In the genomic region with DNA sequence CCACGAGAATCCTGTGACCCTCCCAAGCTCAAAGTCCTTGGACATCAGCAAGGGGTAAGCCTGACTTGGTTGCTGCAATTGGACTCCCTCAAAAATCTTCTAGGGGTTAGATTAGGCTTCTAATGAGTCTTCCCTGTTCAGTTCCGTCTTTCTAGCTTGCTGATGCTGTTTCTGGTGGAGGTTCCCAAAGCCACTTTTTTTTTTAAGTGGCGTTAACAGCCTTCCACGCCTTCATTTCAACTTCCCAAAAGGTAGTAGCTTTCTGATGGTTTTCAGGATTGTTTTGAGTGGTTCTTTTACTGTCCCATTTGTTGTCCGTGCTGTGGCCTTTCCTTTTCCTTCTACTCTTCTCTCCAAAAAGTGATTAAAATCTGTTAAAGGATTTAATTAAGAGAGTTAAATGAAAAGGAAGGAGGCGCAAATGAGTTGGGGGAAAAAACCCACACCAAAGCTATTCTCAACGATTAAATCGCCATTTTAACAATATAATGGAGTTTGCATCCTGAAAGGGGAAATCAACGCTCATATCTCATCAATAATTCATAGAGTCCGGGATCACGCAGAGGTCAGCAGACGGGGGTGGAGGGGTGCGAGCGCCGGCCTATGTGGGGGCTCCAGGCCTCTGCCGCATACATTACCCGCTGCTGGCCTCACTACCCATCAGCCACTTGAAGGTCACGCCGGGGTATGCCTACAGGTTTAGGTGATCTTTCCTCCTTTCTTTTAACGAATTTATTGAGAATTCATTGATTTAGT, we compare ENCODE assay signal across 15 mouse cellular contexts. TPM values are rescaled to one million over a fixed set of nuclear protein-coding genes. Genes with fewer than 3 reads are reported as not detected.
DNase-seq lines count a peak whose midpoint lies in the region; ATAC-seq and TF ChIP-seq lines count a peak whose summit lies in the region.
"Had no signal": no experiment of that assay in that cellular context is flagged by ENCODE, and none has a peak within 500 bp of the region (broad histone marks: within the 10 kb centered on the region; RNA-seq: fewer than 3 reads in every experiment).

No protein-coding gene starts in this region.

- 17% methylated on average over 20 of the region's 20 CpGs for WGBS in liver, adult 2 months
- WGBS in hindbrain, embryonic 13.5 days: 3% methylated on average over 20 of the region's 20 CpGs
- WGBS in kidney, embryonic 15.5 days: 12% methylated on average over 20 of the region's 20 CpGs
- WGBS in neural tube, embryonic 15.5 days: 5% methylated on average over 20 of the region's 20 CpGs

- no peak for TF ChIP-seq POLR2A in liver, adult 2 months (IDR thresholded peaks at IDR 0.05; ENCODE audit: extremely low read depth, insufficient read depth, low read length)

- no peaks in the 10 kb centered on the region for H3K36me3 ChIP-seq in liver, adult 2 months (ENCODE audit: control insufficient read depth, insufficient read depth, low read length)
- H3K36me3 ChIP-seq in hindbrain, embryonic 13.5 days: no peaks in the 10 kb centered on the region
- 0 out of 2 replicates have a peak, but pooled peaks cover 4% of the 10 kb centered on the region for H3K36me3 ChIP-seq in kidney, embryonic 15.5 days
- no peaks in the 10 kb centered on the region for H3K36me3 ChIP-seq in neural tube, embryonic 15.5 days
- H3K36me3 ChIP-seq: forebrain, embryonic 10.5 days; liver, embryonic 13.5 days; midbrain, embryonic 13.5 days had no signal

- 0 out of 2 replicates have a peak, but pooled peaks cover 5% of the 10 kb centered on the region for H3K4me1 ChIP-seq in liver, adult 2 months (ENCODE audit: control insufficient read depth, insufficient read depth, low read length)
- H3K4me1 ChIP-seq in hindbrain, embryonic 13.5 days (replicated peaks): peaks cover 26% of the 10 kb centered on the region
- H3K4me1 ChIP-seq in kidney, embryonic 15.5 days: peaks cover 91% of the 10 kb centered on the region
- H3K4me1 ChIP-seq in neural tube, embryonic 15.5 days: peaks cover 100% of the 10 kb centered on the region
- H3K4me1 ChIP-seq: midbrain, embryonic 13.5 days had no signal

- ATAC-seq in hindbrain, embryonic 13.5 days (ENCODE audit: low FRiP score): no peak
- no peak for ATAC-seq in kidney, embryonic 15.5 days (replicated peaks; ENCODE audit: low FRiP score)
- ATAC-seq in neural tube, embryonic 15.5 days (ENCODE audit: low FRiP score): no peak
- no peak for ATAC-seq in erythroblast, adult 5-6 weeks (replicated peaks; ENCODE audit: low FRiP score, poor library complexity, severe bottlenecking)
- ATAC-seq: midbrain, embryonic 13.5 days had no signal

- peak overlapping the region; percentile 83 for H3K4me2 ChIP-seq in hindbrain, embryonic 13.5 days
- H3K4me2 ChIP-seq in kidney, embryonic 15.5 days: peak overlapping the region; percentile 90
- peak overlapping the region; percentile 87 for H3K4me2 ChIP-seq in neural tube, embryonic 15.5 days
- H3K4me2 ChIP-seq: midbrain, embryonic 13.5 days had no signal

- TF ChIP-seq CTCF in liver, adult 2 months (IDR thresholded peaks at IDR 0.05; ENCODE audit: low read depth, low read length): no peak

- H3K27ac ChIP-seq in liver, adult 2 months (replicated peaks; ENCODE audit: insufficient read depth, low read depth, low read length): peak overlapping the region; percentile 53
- H3K27ac ChIP-seq in hindbrain, embryonic 13.5 days: peak overlapping the region; percentile 100
- peak overlapping the region; percentile 100 for H3K27ac ChIP-seq in kidney, embryonic 15.5 days
- peak overlapping the region; percentile 99 for H3K27ac ChIP-seq in neural tube, embryonic 15.5 days (replicated peaks)
- H3K27ac ChIP-seq: forebrain, embryonic 10.5 days; liver, embryonic 13.5 days; midbrain, embryonic 13.5 days had no signal

- H3K4me3 ChIP-seq in liver, adult 2 months (ENCODE audit: insufficient read depth, low read depth, low read length): no peak overlapping the region
- H3K4me3 ChIP-seq in hindbrain, embryonic 13.5 days: peak overlapping the region; percentile 57
- peak overlapping the region; percentile 80 for H3K4me3 ChIP-seq in kidney, embryonic 15.5 days (replicated peaks)
- peak overlapping the region; percentile 60 for H3K4me3 ChIP-seq in neural tube, embryonic 15.5 days (replicated peaks)
- H3K4me3 ChIP-seq: midbrain, embryonic 13.5 days had no signal

- no peak overlapping the region for H3K9ac ChIP-seq in liver, adult 2 months (ENCODE audit: low read depth, low read length)
- H3K9ac ChIP-seq in hindbrain, embryonic 13.5 days: peak overlapping the region; percentile 99
- H3K9ac ChIP-seq in kidney, embryonic 15.5 days: peak overlapping the region; percentile 72
- H3K9ac ChIP-seq in neural tube, embryonic 15.5 days (replicated peaks): peak overlapping the region; percentile 83
- H3K9ac ChIP-seq: liver, embryonic 13.5 days; midbrain, embryonic 13.5 days had no signal

- H3K9me3 ChIP-seq in hindbrain, embryonic 13.5 days: no peaks in the 10 kb centered on the region
- H3K9me3 ChIP-seq in kidney, embryonic 15.5 days (replicated peaks): no peaks in the 10 kb centered on the region
- no peaks in the 10 kb centered on the region for H3K9me3 ChIP-seq in neural tube, embryonic 15.5 days (replicated peaks)
- H3K9me3 ChIP-seq: forebrain, embryonic 10.5 days; liver, embryonic 13.5 days; midbrain, embryonic 13.5 days had no signal

- intact Hi-C loops in gastrocnemius, postnatal 36 days (cut with DNase I): no loop called here

- no peaks in the 10 kb centered on the region for H3K27me3 ChIP-seq in liver, adult 2 months (ENCODE audit: control insufficient read depth, insufficient read depth, low read length)
- H3K27me3 ChIP-seq in hindbrain, embryonic 13.5 days: peaks cover 99% of the 10 kb centered on the region
- H3K27me3 ChIP-seq in kidney, embryonic 15.5 days: no peaks in the 10 kb centered on the region
- no peaks in the 10 kb centered on the region for H3K27me3 ChIP-seq in neural tube, embryonic 15.5 days (replicated peaks)

- no peaks in the 10 kb centered on the region for H3K79me2 ChIP-seq in liver, adult 2 months (ENCODE audit: control insufficient read depth, insufficient read depth, low read length)

- no peak for DNase-seq in liver, adult 2 months (ENCODE audit: extremely low read depth, low read depth, low spot score)
- no peak for DNase-seq in liver
- DNase-seq in retina, embryonic 14.5 days (ENCODE audit: low spot score): no peak
- no peak for DNase-seq in gastrocnemius, postnatal 36 days
- DNase-seq: layer of hippocampus, postnatal 36 days; liver, embryonic 13.5 days; retina, postnatal 1 day had no signal

RNA-seq across cellular contexts. Expression of a gene that starts 7.2 kb away (rescaled TPM):
- 0.09 and 0.20 TPM in 2 replicates for total RNA-seq in liver, adult 2 months (2014; rRNA removed)
- polyA plus RNA-seq in liver, adult 2 months (2012; rRNA removed): 0.35 and 0.40 TPM in 2 replicates
- 196 and 216 TPM in 2 replicates for polyA plus RNA-seq in hindbrain, embryonic 13.5 days (2015; fragmentation: Nextera tagmentation; extraction: Ambion mirVana)
- 18.8 and 20.2 TPM in 2 replicates for polyA plus RNA-seq in kidney, embryonic 15.5 days (2015; fragmentation: Nextera tagmentation; extraction: Ambion mirVana)
- polyA plus RNA-seq in neural tube, embryonic 15.5 days (2015; fragmentation: Nextera tagmentation; extraction: Ambion mirVana): 39.5 and 106 TPM in 2 replicates
- not detected in 2 replicates for total RNA-seq in erythroblast, adult 5-6 weeks (2015; ENCODE audit: low replicate concordance)
- total RNA-seq in erythroblast, adult 5-6 weeks (2017; ENCODE audit: low replicate concordance): not detected in 2 replicates
- total RNA-seq in gastrocnemius, postnatal 36 days (2021): under 1 TPM; 0.52 to 0.61 TPM
- total RNA-seq: common myeloid progenitor, adult 5-6 weeks; layer of hippocampus, postnatal 36 days had no signal
- polyA plus RNA-seq: CD4-positive, CD25-positive, alpha-beta regulatory T cell, adult 4 months; forebrain, embryonic 10.5 days had no signal

RNA-seq across cellular contexts. Expression of a gene that starts 7.7 kb away (rescaled TPM):
- total RNA-seq in liver, adult 2 months (2014; rRNA removed): 0.37 and 0.67 TPM in 2 replicates
- polyA plus RNA-seq in liver, adult 2 months (2012; rRNA removed): 0.55 and 0.91 TPM in 2 replicates
- polyA plus RNA-seq in hindbrain, embryonic 13.5 days (2015; fragmentation: Nextera tagmentation; extraction: Ambion mirVana): 9.5 and 11.3 TPM in 2 replicates
- 6.4 and 7.1 TPM in 2 replicates for polyA plus RNA-seq in kidney, embryonic 15.5 days (2015; fragmentation: Nextera tagmentation; extraction: Ambion mirVana)
- 3.7 and 5.0 TPM in 2 replicates for polyA plus RNA-seq in neural tube, embryonic 15.5 days (2015; fragmentation: Nextera tagmentation; extraction: Ambion mirVana)
- 0.63 TPM in 1 of 2 replicates, not detected in the other for total RNA-seq in erythroblast, adult 5-6 weeks (2015; ENCODE audit: low replicate concordance)
- 0.56 and 0.77 TPM in 2 replicates for total RNA-seq in erythroblast, adult 5-6 weeks (2017; ENCODE audit: low replicate concordance)
- under 1 TPM; 0.23 to 0.54 TPM for total RNA-seq in gastrocnemius, postnatal 36 days (2021)
- total RNA-seq: layer of hippocampus, postnatal 36 days had no signal
- polyA plus RNA-seq: forebrain, embryonic 10.5 days; midbrain, embryonic 13.5 days had no signal

RNA-seq across cellular contexts. Expression of a gene that starts 12.8 kb away (rescaled TPM):
- total RNA-seq in liver, adult 2 months (2014; rRNA removed): 0.18 and 0.47 TPM in 2 replicates
- 0.47 and 0.48 TPM in 2 replicates for polyA plus RNA-seq in liver, adult 2 months (2012; rRNA removed)
- polyA plus RNA-seq in hindbrain, embryonic 13.5 days (2015; fragmentation: Nextera tagmentation; extraction: Ambion mirVana): 11.9 and 14.5 TPM in 2 replicates
- 4.4 and 4.5 TPM in 2 replicates for polyA plus RNA-seq in kidney, embryonic 15.5 days (2015; fragmentation: Nextera tagmentation; extraction: Ambion mirVana)
- polyA plus RNA-seq in neural tube, embryonic 15.5 days (2015; fragmentation: Nextera tagmentation; extraction: Ambion mirVana): 8.0 and 12.6 TPM in 2 replicates
- total RNA-seq in erythroblast, adult 5-6 weeks (2015; ENCODE audit: low replicate concordance): not detected in 2 replicates
- total RNA-seq in erythroblast, adult 5-6 weeks (2017; ENCODE audit: low replicate concordance): not detected in 2 replicates
- total RNA-seq in gastrocnemius, postnatal 36 days (2021): under 1 TPM; 0.38 to 0.54 TPM
- total RNA-seq: layer of hippocampus, postnatal 36 days had no signal
- polyA plus RNA-seq: forebrain, embryonic 10.5 days had no signal

RNA-seq across cellular contexts. Expression of a gene that starts 18.1 kb away (rescaled TPM):
- 0.07 TPM in 1 of 2 replicates, not detected in the other for total RNA-seq in liver, adult 2 months (2014; rRNA removed)
- 0.15 and 0.30 TPM in 2 replicates for polyA plus RNA-seq in liver, adult 2 months (2012; rRNA removed)
- polyA plus RNA-seq in hindbrain, embryonic 13.5 days (2015; fragmentation: Nextera tagmentation; extraction: Ambion mirVana): 81.9 and 132 TPM in 2 replicates
- 47.1 and 49.1 TPM in 2 replicates for polyA plus RNA-seq in kidney, embryonic 15.5 days (2015; fragmentation: Nextera tagmentation; extraction: Ambion mirVana)
- 109 and 135 TPM in 2 replicates for polyA plus RNA-seq in neural tube, embryonic 15.5 days (2015; fragmentation: Nextera tagmentation; extraction: Ambion mirVana)
- total RNA-seq in erythroblast, adult 5-6 weeks (2015; ENCODE audit: low replicate concordance): not detected in 2 replicates
- total RNA-seq in erythroblast, adult 5-6 weeks (2017; ENCODE audit: low replicate concordance): not detected in 2 replicates
- under 1 TPM; 0.38 to 0.54 TPM for total RNA-seq in gastrocnemius, postnatal 36 days (2021)
- total RNA-seq: common myeloid progenitor, adult 5-6 weeks; layer of hippocampus, postnatal 36 days had no signal
- polyA plus RNA-seq: CD4-positive, CD25-positive, alpha-beta regulatory T cell, adult 4 months; forebrain, embryonic 10.5 days; midbrain, embryonic 13.5 days had no signal

RNA-seq across cellular contexts. Expression of a gene that starts 23.9 kb away (rescaled TPM):
- 0.09 and 0.54 TPM in 2 replicates for total RNA-seq in liver, adult 2 months (2014; rRNA removed)
- polyA plus RNA-seq in liver, adult 2 months (2012; rRNA removed): 0.06 and 0.17 TPM in 2 replicates
- 21.5 and 33.2 TPM in 2 replicates for polyA plus RNA-seq in hindbrain, embryonic 13.5 days (2015; fragmentation: Nextera tagmentation; extraction: Ambion mirVana)
- polyA plus RNA-seq in kidney, embryonic 15.5 days (2015; fragmentation: Nextera tagmentation; extraction: Ambion mirVana): 58.5 and 62.7 TPM in 2 replicates
- polyA plus RNA-seq in neural tube, embryonic 15.5 days (2015; fragmentation: Nextera tagmentation; extraction: Ambion mirVana): 101 and 115 TPM in 2 replicates
- not detected in 2 replicates for total RNA-seq in erythroblast, adult 5-6 weeks (2015; ENCODE audit: low replicate concordance)
- total RNA-seq in erythroblast, adult 5-6 weeks (2017; ENCODE audit: low replicate concordance): not detected in 2 replicates
- total RNA-seq in gastrocnemius, postnatal 36 days (2021): under 1 TPM; 0.39 to 0.41 TPM
- total RNA-seq: common myeloid progenitor, adult 5-6 weeks; layer of hippocampus, postnatal 36 days had no signal
- polyA plus RNA-seq: CD4-positive, CD25-positive, alpha-beta regulatory T cell, adult 4 months; forebrain, embryonic 10.5 days; midbrain, embryonic 13.5 days had no signal

Comparison
In these comparisons a context has a peak if more than half of its experiments do, and no peak if none do; other contexts are left out.
1. RNA of a gene that starts 7.2 kb away (polyA plus RNA-seq): 196 to 216 TPM in hindbrain, embryonic 13.5 days, 39.5 to 106 TPM in neural tube, embryonic 15.5 days and 18.8 to 20.2 TPM in kidney, embryonic 15.5 days; 0.35 to 0.40 TPM in liver, adult 2 months; every median in the first group is over 10 times any median in the second.
2. Peak in every context shown above with its lines, with median percentiles within 50 percentile points of each other: H3K27ac ChIP-seq and H3K4me2 ChIP-seq.